Mouse (Mus musculus) olfactory bulb, adult 2 months (tissue): ENCODE measurements around the gene Usb1. TPM values are rescaled to one million over a fixed set of nuclear protein-coding genes. Genes with fewer than 3 reads are reported as not detected.
"Not testable (repeated sequence)": the region's sequence is repeated elsewhere in the genome, so short reads cannot be mapped to it uniquely, and the experiment has no call there.

ENCODE experiments used
- H3K27ac ChIP-seq: fragments of 200-500 bp; 2 replicates; pipeline ENCODE4 v1.5.1; 2012; ENCODE audit warnings: low read depth, low read length; ENCODE audit not compliant: insufficient read depth
- H3K4me1 ChIP-seq: fragments of 200-500 bp; 2 replicates; pipeline ENCODE4 v1.6.1; 2012; ENCODE audit warnings: low read length; ENCODE audit not compliant: control insufficient read depth, insufficient read depth
- H3K4me3 ChIP-seq: fragments of 200-500 bp; 2 replicates; pipeline ENCODE4 v1.5.1; 2012; ENCODE audit warnings: mild to moderate bottlenecking, low read depth, low read length, moderate library complexity; ENCODE audit not compliant: insufficient read depth
- CTCF ChIP-seq: fragments of 200-500 bp; IDR thresholded peaks from 2 replicates; pipeline ENCODE4 v1.5.1; 2012; ENCODE audit warnings: low read depth, mild to moderate bottlenecking, low read length, moderate library complexity; ENCODE audit not compliant: insufficient read depth
- POLR2A ChIP-seq: fragments of 200-500 bp; IDR thresholded peaks from 2 replicates; pipeline ENCODE4 v1.6.1; 2012; ENCODE audit warnings: mild to moderate bottlenecking, low read depth, low read length, moderate library complexity; ENCODE audit not compliant: insufficient read depth
- WGBS: fragments of 180-500 bp; shearing (Covaris S2); methylation state at CpG from one replicate; pipeline ENCODE4 v1.1.7; 2018; 5-methylcytosine and 5-hydroxymethylcytosine counted together
- polyA plus RNA-seq: library from polyadenylated mRNA; stranded (reverse); fragments of >200 nt; gene quantifications from 2 replicates; pipeline ENCODE4 v1.2.4, GENCODE M21; 2012; ENCODE audit warnings: low replicate concordance; ENCODE audit not compliant: missing spikeins, insufficient read depth, insufficient read length

Usb1 gene
- polyA plus RNA-seq, 1 experiment, result not detected

DNA sequence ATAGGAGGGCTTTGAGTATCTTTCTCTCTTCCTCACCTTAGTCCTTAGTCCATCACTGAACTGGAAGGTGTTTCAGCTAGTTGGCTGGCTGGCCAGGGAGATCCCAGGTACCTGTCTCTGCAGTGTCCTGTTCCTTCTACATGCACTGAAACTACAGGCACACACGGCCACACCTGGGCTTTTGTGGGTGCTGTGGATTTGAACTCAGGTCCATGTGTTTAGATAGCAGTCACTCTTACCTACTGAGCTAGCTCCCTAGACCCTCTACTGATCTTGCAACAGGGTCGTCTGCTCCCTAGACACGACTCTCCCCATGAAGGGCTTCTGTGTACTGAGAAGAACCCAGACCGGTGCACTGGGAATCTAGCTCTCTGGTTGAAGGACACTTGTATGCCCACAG lies 45.0 kb downstream of the Usb1 start:
- H3K4me3 ChIP-seq, result no peak overlapping the region
- H3K4me1 ChIP-seq, result peaks cover 7% of the 10 kb centered on the region; the same call in 1 of the 2 replicates
- no peak overlapping the region for H3K27ac ChIP-seq
- WGBS, result 88% methylated on average over 4 of the region's 4 CpGs
- TF ChIP-seq CTCF (no peak), POLR2A (no peak)

DNA sequence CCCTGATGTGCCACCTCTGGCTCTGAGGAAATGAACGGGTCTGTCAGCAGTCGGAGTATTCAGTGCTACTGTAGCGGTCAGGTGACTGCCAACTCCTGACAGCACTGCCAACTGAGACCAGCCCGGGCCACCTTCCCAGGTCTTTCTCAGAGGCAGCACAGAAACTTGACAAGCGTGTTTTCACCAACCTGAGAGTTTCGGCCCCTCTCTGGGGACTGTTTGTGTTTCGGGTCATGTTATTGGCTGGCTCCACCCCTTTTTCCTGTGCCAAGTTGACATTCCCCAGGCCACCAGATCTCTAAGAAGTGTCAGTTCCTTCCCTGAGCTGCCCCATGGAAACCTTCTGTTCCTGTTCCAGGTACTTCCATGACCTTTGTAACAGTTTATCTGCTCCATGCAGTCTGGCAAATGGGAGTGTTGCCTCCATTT lies 45.8 kb downstream of the Usb1 start:
- H3K27ac ChIP-seq, result no peak overlapping the region
- WGBS, result 41% methylated on average over 7 of the region's 7 CpGs
- no peak for TF ChIP-seq CTCF
- TF ChIP-seq POLR2A, result no peak

DNA sequence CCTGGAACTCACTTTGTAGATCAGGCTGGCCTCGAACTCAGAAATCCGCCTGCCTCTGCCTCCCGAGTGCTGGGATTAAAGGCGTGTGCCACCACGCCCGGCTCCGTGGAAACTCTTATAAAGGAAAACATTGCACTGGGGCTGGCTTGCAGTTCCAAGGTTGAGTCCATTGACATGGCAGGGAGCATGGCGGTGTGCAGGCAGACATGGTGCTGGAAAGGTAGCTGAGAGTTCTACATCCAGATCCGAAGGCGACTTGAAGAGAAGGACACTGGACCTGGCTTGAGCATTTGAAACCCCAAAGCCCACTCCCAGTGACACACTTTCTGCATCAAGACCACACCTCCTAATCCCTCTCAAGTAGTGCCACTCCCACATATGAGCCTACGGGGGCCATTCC lies 46.8 kb downstream of the Usb1 start:
- H3K4me3 ChIP-seq, H3K27ac ChIP-seq, H3K4me1 ChIP-seq: not testable (repeated sequence)
- WGBS, result 97% methylated on average over 11 of the region's 11 CpGs

More for the DNA sequence above, 45.8 kb downstream of the Usb1 start:
- H3K4me1 ChIP-seq, result peaks cover 7% of the 10 kb centered on the region; the same call in 1 of the 2 replicates
- no peak overlapping the region for H3K4me3 ChIP-seq

DNA sequence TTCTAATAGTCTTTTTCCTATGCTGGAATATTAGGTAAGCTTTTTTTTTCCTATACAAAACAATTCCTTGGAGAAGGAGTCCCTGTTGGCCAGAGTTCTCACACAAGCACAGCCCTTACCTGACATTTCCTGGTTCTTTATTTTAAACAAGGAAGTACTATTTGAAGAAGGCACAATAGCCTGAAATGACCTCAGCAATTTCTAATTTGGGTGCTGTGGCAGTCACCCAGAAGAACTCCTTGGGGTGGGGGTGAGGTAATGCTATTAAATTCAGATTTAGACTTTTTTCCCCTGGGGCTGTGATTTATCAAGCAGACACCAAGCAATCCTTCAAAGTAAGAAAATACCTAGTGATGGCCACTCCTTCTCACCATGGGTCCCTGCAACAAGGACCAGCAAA lies 48.9 kb downstream of the Usb1 start:
- H3K4me1 ChIP-seq, result no peaks in the 10 kb centered on the region
- no peak overlapping the region for H3K27ac ChIP-seq
- no peak overlapping the region for H3K4me3 ChIP-seq
- TF ChIP-seq CTCF, result no peak
- TF ChIP-seq POLR2A, result no peak

DNA sequence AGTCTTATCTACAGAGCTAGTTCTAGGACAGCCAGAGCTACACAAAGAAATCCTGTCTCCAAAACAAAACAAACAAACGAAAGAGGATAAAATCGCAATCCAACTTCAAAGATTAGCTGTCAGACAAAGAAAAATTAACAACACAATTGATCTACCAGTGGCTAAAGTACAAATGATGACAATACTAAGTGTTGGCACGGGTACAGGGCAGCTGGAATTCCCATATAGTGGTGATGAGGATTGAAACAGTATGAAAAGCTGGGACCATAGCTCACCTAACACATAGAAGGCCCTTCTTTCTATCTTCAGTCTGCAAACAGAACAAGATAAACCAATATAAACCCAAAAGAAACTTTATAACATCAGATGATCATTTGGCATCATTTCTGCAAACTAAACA lies 49.5 kb downstream of the Usb1 start:
- Histone ChIP-seq H3K4me3 (no peak overlapping the region), H3K4me1 (no peaks in the 10 kb centered on the region), H3K27ac (no peak overlapping the region)
- TF ChIP-seq POLR2A, result no peak
- no peak for TF ChIP-seq CTCF
- 80% methylated on average over 3 of the region's 3 CpGs for WGBS

DNA sequence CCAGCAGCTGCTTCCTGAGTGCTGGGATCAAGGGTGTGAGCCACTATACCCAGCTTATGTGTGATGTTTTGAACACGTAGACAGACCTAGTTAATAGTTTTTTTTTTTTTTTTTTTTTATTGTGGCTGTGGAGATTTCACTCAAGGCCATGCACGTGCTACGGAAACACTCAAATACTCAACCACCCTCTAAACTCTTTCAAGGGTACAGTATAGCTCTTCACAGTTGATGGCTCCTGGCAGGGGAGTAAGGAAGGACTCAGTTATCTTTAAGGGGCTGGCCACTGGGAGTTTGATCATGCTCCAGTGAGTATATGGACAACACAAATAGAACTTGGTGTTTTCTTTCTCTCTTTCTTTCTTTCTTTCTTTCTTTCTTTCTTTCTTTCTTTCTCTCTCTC lies 52.4 kb downstream of the Usb1 start:
- TF ChIP-seq POLR2A, result no peak
- TF ChIP-seq CTCF, result no peak
- WGBS, result 95% methylated on average over 3 of the region's 3 CpGs
- Histone ChIP-seq H3K27ac (no peak overlapping the region), H3K4me3 (no peak overlapping the region), H3K4me1 (no peaks in the 10 kb centered on the region)

DNA sequence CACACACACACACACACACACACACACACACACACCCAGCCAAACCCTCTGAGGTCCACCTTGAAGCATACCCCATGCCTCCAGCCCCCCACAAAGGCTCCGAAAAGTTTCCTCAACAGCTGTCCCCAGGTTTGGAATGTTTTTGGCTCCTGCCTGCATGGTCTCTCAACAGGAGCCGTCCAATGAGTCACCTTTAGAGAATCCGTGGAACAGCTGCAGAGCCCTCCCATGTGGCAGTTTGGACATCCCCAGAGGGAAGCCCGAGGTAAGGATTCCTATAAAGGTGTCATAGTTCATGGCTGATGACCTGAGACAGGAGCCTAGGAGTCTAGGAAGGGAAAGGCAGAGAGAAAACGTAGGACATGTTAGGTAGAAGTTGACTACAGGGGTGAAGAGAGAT lies 54.0 kb downstream of the Usb1 start:
- no peak for TF ChIP-seq POLR2A
- no peak for TF ChIP-seq CTCF
- H3K4me1 ChIP-seq, result 0 out of 2 replicates have a peak, but pooled peaks cover 5% of the 10 kb centered on the region
- H3K4me3 ChIP-seq, result no peak overlapping the region
- 84% methylated on average over 5 of the region's 5 CpGs for WGBS
- H3K27ac ChIP-seq, result no peak overlapping the region

DNA sequence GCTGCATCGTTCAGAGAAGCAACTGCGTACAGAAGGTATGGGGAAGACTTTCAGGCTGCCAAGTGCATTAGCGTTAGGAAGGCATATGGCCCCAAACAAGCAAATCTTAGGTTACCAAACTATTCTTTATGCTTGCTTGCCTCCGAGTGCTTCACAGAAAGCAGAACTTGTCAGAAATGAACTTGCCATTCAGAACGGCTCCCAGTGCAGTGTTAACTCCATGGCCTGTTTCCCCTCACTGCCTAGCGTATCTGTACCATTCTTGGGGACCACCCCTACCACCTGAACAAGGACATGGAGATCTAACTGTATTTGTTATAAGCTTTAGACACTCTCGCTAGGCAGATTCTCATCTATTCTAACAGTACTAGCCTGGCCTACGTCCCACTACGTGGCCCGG lies 55.1 kb downstream of the Usb1 start:
- Histone ChIP-seq H3K27ac (no peak overlapping the region), H3K4me3 (no peak overlapping the region), H3K4me1 (0 out of 2 replicates have a peak, but pooled peaks cover 5% of the 10 kb centered on the region)
- WGBS, result 95% methylated on average over 10 of the region's 10 CpGs
- no peak for TF ChIP-seq CTCF
- TF ChIP-seq POLR2A, result no peak

DNA sequence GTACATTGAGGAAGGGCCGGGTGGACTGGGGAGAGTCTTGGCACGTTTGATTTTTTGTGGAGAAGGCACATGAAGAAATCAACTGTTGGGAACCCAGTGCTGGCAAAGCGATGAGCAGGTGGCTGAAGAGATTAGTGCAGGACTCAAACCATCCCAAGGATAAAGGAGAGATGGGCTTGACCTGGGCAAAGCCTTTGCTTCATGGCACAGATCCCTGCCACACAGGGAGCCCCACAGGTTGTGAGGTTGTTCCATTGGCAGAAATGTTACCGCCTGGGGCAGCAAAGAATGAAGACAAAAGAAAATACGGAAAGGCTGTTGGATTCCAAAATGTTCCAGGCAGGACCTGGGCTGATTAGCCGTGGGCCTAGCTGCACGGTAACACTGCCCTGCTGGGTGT lies 55.9 kb downstream of the Usb1 start:
- TF ChIP-seq POLR2A (no peak), CTCF (no peak)
- 80% methylated on average over 7 of the region's 7 CpGs for WGBS
- H3K4me1 ChIP-seq, result 0 out of 2 replicates have a peak, but pooled peaks cover 5% of the 10 kb centered on the region

DNA sequence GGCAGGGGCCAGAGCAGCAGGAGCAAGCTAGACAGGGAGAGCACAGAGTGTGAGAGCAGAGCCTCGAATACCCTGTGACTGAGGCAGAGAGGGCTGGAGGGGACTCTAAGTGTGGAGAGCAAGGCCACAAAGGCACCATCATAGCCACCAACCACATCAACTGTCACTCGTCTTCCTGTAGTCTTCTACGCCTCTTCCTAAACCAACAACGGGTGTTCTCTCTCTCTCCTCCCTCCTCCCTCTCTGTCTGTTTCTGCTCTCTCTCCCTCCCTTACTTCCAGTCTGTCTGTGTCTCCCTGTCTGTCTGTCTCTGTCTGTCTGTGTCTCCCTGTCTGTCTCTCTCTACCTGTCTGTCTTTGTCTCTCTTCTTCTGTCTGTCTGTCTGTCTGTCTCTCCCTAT lies 58.2 kb downstream of the Usb1 start:
- Histone ChIP-seq H3K4me3 (no peak overlapping the region), H3K27ac (no peak overlapping the region), H3K4me1 (0 out of 2 replicates have a peak, but pooled peaks cover 5% of the 10 kb centered on the region)
- WGBS, result 60% methylated on average over 4 of the region's 4 CpGs
- TF ChIP-seq POLR2A, result no peak
- TF ChIP-seq CTCF, result no peak

More for the DNA sequence above, 55.9 kb downstream of the Usb1 start:
- H3K4me3 ChIP-seq, result no peak overlapping the region
- H3K27ac ChIP-seq, result no peak overlapping the region
